Mouse (Mus musculus): Measurements from ENCODE around the gene Art4.
A peak's percentile ranks its signal among the peaks of the same experiment; 100 is the strongest.

The Art4 gene

DNA sequence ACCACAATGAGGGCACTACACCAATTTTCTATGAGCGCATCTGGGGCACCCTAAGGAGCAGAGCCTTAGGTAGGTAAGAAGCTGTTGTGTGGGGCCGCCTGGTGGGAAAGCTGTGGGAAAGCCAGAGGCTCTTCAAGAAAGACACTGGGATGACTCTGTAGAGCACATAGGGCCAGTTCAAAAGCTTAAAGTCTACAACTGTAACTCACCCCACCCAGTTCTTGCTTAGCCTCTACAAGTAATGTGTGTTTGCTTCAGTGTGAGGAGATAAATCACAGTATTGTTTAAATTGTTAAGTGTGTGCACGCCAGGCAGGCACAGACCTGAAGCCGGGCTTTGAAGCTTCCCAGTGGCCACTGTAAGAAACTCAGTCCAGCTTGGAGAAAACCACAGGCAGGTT is 8.6 kb upstream of the Art4 start:
- no peak for DNase-seq (ENCODE audit: low spot score in 2 of 2)

DNA sequence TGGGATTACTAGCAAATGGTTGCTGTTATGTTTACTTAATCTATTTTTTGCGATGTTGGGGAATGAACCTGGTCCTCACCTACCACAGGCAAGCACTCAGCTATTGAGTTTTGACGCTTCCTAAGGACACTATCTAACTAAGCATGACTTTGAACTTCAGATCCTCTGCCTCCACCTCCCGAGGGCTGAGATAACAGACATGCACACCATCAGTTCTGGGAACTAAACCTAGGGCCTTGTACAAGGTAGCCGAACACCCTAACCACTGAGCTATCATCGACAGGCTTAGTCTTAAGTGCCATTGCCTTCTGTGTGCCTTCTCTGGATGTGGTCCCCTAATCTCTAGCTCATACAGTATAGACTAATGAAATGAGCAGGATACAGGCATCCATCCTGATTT is 7.8 kb upstream of the Art4 start:
- no peak for DNase-seq (ENCODE audit: low spot score in 2 of 2)

DNA sequence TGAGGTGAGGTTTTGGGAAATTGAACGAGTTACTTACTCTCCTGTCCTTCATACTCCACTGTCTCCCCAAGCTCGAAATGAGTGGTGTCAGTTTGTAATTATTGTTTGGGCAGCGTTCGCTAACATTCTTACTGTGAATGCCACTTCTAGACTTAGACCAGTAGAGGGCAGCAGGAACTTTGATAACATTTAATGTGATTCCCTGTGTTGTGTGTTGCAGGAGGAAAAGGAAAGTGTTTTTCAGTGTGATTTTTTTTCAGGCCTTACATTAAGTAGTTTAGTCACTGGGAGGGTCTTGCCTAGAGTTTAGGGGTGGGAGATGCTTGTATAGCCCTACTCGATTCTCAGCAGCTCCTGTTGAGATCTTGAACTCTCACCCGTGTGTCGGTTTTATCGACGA is 3.5 kb upstream of the Art4 start:
- no peak for DNase-seq (ENCODE audit: low spot score in 2 of 2)

DNA sequence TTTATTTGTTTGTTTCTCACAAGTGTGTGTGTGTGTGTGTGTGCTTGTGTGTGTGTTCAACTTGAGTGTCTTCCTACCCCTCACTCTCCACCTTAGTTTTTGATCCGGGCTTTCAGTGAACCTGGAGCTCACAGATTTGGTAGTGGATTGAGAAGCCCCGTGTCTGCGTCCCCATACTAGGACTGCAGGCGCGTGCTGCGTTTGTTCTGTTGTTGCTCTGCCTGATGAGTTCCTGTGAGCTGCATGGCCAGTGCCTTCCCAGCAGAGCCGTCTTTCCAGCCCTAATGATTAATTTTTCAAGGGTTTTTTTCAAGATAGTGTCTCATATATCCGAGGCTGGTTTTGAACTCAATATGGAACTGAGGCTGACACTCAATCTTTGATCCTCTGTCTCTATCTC is 887 bp upstream of the Art4 start:
- no peak for DNase-seq (ENCODE audit: low spot score in 2 of 2)

DNA sequence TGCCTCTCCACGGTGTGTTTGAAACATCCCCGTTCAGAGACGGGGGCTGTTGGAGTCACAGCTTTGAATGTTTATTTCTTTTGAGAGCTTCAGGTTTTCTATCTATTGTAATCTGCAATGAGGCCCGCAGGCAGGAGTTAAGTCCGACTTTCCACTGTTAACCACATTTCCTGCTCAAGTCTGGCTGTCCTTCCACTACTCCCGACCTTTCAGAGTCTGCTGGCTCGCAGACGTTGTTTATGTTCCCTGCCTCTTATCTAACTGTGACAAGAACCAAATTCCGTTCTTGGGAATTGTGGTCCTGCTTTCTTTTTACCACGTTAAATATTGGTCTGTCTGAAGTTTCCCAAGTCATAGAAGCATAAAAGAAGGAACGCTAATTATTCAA is 334 bp upstream of the Art4 start:
- DNase-seq (ENCODE audit: low spot score in 2 of 2): no peak

GRCm38 (mm10) chr6:136856071-136856636 is 1.4 kb downstream of the Art4 start:
- no peak for DNase-seq (ENCODE audit: low spot score in 2 of 2)

GRCm38 (mm10) chr6:136855183-136855582 is 2.4 kb downstream of the Art4 start:
- DNase-seq (ENCODE audit: low spot score in 2 of 2): no peak

- DNase-seq (ENCODE audit: low spot score in 2 of 2): no peak
Observed at GRCm38 (mm10) chr6:136854361-136854781, 3.2 kb downstream of the Art4 start.

- DNase-seq (ENCODE audit: low spot score in 2 of 2): no peak
Observed at GRCm38 (mm10) chr6:136852762-136853161, 4.8 kb downstream of the Art4 start.

DNA sequence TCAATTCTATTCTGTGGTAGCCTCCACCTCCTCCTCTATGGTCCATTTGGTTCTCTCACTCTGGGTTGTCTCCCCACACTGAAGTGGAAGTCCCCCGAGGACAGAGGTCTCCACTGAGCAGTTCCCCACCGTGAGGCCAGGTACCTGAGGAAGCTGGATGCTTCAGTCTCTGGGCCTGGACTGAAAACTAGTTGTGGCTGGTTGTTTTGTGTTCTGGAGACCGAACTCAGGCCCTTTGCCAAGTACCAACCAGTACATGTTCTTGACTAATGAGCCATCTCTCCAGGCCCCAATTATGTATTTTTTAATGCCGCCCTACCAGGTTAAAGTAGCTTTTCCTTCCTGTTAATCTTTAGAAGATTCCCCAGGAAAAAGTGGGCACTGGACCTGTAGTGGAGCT is 5.2 kb downstream of the Art4 start:
- DNase-seq (ENCODE audit: low spot score in 2 of 2): no peak

- DNase-seq (ENCODE audit: low spot score in 2 of 2): no peak
Observed at GRCm38 (mm10) chr6:136850267-136850666, 7.3 kb downstream of the Art4 start.

- DNase-seq (ENCODE audit: low spot score in 2 of 2): no peak
Observed at GRCm38 (mm10) chr6:136848971-136849370, 8.6 kb downstream of the Art4 start.

GRCm38 (mm10) chr6:136848399-136848798 is 9.1 kb downstream of the Art4 start:
- no peak for DNase-seq (ENCODE audit: low spot score in 2 of 2)

GRCm38 (mm10) chr6:136847790-136848189 is 9.7 kb downstream of the Art4 start:
- DNase-seq (ENCODE audit: low spot score in 2 of 2): peak in 1 of 2 experiments; percentile 46

DNA sequence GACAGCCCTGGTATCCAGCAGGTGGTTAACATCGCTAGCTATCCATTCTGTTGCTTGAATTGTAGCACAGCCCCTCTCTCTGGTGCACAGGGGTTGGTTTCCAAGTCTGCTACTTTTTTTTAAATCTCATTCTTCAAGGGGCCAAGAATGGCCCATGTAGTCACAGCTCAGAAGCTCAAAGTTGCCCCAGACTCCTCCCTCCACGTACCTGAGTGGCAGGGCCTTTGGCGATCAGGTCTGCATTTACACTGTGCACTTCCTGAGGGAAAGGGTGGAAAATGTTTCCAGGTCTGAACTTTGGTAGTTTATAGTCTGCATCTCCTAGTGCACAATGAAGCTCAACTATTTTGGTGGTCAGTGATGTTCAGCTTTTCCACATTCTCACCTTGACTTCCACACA is 10.3 kb downstream of the Art4 start:
- DNase-seq (ENCODE audit: low spot score in 2 of 2): no peak

DNA sequence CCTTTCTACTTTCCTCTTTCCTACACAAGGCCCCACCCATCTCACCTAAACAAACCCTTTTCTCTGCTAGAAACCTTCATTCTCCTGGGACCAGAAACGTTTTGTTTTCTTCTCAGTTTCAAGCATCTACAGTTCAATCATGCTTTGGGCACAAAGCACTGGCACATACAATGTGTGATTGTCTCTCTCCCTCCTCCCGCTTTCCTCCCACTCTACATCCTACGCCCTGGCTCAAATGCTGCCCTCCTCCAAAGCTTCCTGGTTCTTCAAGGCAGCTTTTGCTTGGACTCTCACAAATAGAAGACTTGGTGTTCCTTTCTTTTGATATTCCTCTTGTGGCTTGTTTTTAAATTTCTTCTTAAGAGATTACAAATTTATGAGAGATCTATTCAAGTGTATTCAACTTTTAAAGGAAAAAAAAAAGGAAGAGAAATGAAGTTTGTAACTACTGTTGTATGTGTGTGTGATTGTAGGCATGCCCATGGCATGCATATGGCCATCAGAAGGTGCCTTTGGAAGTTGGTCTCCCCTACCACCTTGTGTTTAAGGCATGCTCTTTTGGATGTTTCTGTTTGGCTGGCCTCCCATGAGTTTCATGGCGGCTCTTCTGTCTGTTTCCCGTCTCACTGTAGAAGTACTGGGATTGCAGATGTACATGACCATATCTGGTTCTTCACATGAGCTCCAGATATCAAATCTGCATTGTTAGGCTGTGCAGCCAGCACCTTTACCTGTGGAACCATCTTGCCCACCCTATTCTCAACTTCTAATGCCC is 11.6 kb downstream of the Art4 start:
- DNase-seq (ENCODE audit: low spot score in 2 of 2): no peak

DNA sequence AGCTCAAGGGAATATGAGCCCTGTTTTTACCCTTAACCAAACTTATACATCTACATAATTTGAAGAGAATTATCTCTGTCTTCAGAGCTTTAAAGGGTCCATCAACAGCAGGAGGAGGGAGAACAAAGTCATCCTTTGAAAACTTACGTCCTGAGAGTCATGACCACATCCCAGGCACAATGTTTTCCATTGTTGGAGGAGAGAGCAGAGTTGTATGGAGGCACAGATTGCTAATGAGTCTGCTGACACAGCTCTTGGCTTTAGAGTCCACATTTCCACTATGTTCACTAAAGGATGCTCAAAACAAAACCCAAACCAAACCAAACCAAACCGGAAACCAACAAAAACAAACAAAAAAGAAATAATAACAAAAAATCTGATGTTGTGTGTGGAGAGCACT is 12.6 kb downstream of the Art4 start:
- DNase-seq (ENCODE audit: low spot score in 2 of 2): no peak

DNA sequence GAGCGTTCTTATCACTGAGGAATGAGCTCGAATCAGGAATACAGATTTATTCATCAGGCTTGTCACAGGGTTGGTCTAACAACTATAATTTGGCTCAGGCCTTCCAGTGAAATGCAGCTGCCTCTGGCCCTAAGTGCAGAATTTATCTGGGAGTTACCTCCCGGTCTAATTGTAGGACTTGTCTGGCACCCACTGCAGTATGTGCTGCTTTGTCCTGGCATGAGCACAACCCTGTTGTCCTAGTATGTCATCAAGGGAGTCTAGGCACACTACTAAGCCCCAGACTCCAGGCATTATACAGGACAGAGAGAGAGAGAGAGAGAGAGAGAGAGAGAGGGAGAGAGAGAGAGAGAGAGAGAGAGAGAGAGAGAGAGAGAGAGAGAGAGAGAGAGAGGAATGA is 20.2 kb downstream of the Art4 start:
- DNase-seq (ENCODE audit: low spot score in 2 of 2): no peak

- no peak for DNase-seq (ENCODE audit: low spot score in 2 of 2)
Observed at GRCm38 (mm10) chr6:136835352-136835751, 22.2 kb downstream of the Art4 start, which contains the start of gene Smco3. Gene Smco3, minus strand, starts transcription at chr6:136835452.

GRCm38 (mm10) chr6:136831712-136832111 is 25.8 kb downstream of the Art4 start:
- no peak for DNase-seq (ENCODE audit: low spot score in 2 of 2)

- no peak for DNase-seq (ENCODE audit: low spot score in 2 of 2)
Observed at GRCm38 (mm10) chr6:136828681-136829080, 28.9 kb downstream of the Art4 start.

DNA sequence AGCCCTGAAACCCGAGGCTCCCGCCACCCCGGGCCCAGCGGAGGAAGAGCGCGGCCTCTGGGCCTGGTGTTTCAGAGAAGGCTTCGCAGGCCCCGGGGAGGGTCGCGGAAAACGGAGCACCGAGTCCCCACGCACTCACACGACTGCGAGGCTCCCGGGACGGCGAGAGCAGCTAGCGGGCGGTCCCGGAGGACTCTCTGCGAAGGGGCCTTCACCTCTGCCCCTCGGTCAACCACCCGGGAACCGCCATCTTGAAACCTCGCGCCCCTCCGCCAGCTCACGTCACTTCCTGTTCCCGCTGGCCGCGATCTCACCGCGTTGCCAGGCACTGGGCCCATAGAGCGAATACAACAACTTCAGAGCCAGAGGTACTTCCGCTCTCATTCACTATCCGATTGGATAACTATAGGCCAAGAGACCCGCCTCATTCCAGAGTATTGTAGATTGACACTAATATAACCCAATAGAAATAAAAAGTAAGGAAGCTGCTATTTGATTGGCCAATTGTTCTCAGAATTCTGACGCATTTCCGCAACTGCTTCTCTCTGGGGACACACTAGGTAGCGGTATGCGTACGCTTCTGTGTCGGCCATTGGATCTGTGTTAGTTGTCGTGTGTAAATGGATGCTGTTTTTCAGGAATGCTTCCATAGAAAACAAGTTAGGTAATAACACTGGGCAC is 29.5 kb downstream of the Art4 start, which contains the start of gene Wbp11:
Gene Wbp11 (minus strand): TSS at position 353 of the 681 bp plus-strand sequence.
- peak; percentile 98 to 99 for DNase-seq (ENCODE audit: low spot score in 2 of 2)

DNA sequence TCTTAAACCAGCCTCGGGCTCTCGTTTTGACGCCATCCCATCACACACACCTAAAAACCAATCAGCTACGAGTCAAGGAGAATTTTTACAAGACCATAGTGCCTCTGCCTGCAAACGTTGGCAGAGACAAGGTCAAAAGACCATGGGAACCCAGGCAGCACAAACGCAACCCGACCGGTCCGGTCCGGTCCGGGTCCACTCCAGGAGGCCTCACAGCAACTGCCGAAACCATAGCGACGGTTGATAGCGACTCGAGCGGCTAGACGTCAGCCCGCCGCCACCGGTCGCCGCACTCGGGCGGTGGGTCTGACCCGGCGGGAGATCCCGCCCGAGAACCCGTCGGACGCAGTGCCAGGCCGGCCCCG is 30.0 kb downstream of the Art4 start, which contains the start of gene BC049715:
Gene BC049715 (plus strand): TSS at position 111 of the 365 bp plus-strand sequence.
- DNase-seq (ENCODE audit: low spot score in 2 of 2): no peak

Measured in right cerebral cortex, postnatal 10 days (tissue).